In the genomic region with DNA sequence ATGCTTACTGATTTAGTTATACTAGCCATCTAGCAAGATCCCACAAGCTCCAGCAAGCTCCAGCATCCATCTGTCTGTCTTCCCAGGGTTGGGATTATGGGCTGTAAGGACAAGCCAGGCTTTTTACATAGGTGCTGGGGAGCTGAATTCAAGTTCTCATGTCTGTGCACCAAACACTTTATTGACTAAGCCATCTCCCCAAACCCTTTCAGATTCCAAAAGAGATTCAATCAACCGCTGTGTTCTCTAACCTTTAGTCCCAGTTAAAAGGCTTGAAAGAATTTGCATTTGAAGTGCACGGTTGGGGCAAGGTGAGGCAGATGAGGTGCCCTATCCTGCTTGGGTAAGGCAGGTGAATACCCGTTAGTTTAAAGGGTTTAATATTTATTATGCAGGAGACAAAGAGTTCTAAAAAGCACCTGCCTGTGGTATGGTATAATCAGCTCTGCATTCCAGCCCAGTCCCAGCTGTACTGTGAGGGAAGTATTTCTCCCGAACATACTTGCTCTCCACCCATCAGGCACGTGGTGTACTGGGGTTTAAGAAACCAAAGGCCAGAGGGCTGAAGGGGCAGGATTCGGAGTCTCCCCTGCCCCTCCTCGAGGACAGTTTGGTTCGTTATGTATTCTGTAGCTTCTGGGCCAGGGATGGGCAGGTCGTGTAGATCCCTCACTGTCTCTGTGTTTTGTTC, we compare ENCODE assay signal across 20 mouse cellular contexts.
"Had no signal": no experiment of that assay in that cellular context is flagged by ENCODE, and none has a peak within 500 bp of the region (broad histone marks: within the 10 kb centered on the region; RNA-seq: fewer than 3 reads in every experiment).

No protein-coding gene starts in this region.

- H3K27ac ChIP-seq: limb, embryonic 12.5 days; limb, embryonic 15.5 days; liver, embryonic 14.5 days; macrophage; midbrain, embryonic 13.5 days; neural tube, embryonic 12.5 days; neural tube, embryonic 15.5 days; stomach, embryonic 15.5 days had no signal

- ATAC-seq: liver, postnatal 0 days; lung, postnatal 0 days; midbrain, embryonic 13.5 days had no signal

- DNase-seq: kidney, adult 9 months; kidney, postnatal 14 days; kidney, postnatal 4 days; left cerebral cortex, postnatal 4 days; liver, postnatal 0 days; lung, embryonic 14.5 days; right cerebral cortex, adult 18-20 months; right cerebral cortex, postnatal 14 days; right cerebral cortex, postnatal 4 days; thymus, postnatal 25 days had no signal

- H3K9ac ChIP-seq: limb, embryonic 12.5 days; limb, embryonic 15.5 days; liver, embryonic 14.5 days; liver, postnatal 0 days; lung, embryonic 14.5 days; midbrain, embryonic 13.5 days; neural tube, embryonic 12.5 days; neural tube, embryonic 15.5 days; stomach, embryonic 15.5 days had no signal

- H3K36me3 ChIP-seq: limb, embryonic 12.5 days; limb, embryonic 15.5 days; midbrain, embryonic 13.5 days; neural tube, embryonic 12.5 days; neural tube, embryonic 15.5 days; stomach, embryonic 15.5 days had no signal

- H3K4me2 ChIP-seq: limb, embryonic 12.5 days; limb, embryonic 15.5 days; liver, embryonic 11.5 days; lung, embryonic 14.5 days; midbrain, embryonic 13.5 days; neural tube, embryonic 12.5 days; neural tube, embryonic 15.5 days; stomach, embryonic 15.5 days had no signal

- H3K9me3 ChIP-seq: limb, embryonic 12.5 days; limb, embryonic 15.5 days; midbrain, embryonic 13.5 days; neural tube, embryonic 12.5 days; neural tube, embryonic 15.5 days; stomach, embryonic 15.5 days had no signal

- H3K4me1 ChIP-seq: limb, embryonic 15.5 days; neural tube, embryonic 12.5 days; neural tube, embryonic 15.5 days; stomach, embryonic 15.5 days had no signal

- H3K27me3 ChIP-seq: limb, embryonic 12.5 days; limb, embryonic 15.5 days; midbrain, embryonic 13.5 days; neural tube, embryonic 12.5 days; neural tube, embryonic 15.5 days; stomach, embryonic 15.5 days had no signal

- H3K4me3 ChIP-seq: limb, embryonic 12.5 days; limb, embryonic 15.5 days; midbrain, embryonic 13.5 days; neural tube, embryonic 12.5 days; neural tube, embryonic 15.5 days; stomach, embryonic 15.5 days had no signal
